In the genomic region with DNA sequence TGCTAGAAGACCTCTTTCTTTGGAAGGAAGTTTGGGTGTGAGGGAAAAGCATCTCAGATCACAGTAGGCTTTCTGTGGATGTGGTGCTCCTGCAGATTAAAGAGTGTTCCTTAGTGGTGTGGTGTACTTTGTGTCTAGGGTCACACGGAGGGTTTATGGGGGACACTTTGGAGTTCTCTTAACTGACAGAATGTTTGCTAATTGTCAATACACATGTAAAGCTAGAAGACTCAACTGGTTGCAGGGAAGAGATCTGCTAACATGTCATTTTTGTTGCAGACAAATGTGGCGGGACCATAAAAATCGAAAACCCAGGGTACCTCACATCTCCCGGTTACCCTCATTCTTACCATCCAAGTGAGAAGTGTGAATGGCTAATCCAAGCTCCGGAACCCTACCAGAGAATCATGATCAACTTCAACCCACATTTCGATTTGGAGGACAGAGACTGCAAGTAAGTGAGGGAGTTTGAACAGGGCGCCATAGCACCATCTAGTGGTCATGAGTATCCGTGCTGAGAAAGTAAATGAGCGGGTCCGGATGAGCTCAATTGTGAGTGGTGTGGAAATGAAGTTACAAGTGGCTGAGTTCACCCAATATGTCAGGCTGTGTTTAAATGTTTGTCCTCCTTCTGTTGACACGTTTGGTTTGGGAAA, we compare ENCODE assay signal across 8 mouse cellular contexts. TPM values are rescaled to one million over a fixed set of nuclear protein-coding genes. Genes with fewer than 3 reads are reported as not detected.
DNase-seq lines count a peak whose midpoint lies in the region; ATAC-seq lines count a peak whose summit lies in the region.

No protein-coding gene starts in this region.

- peak overlapping the region; percentile 79 for H3K4me3 ChIP-seq in intestine, embryonic 14.5 days (ENCODE audit: low read depth, low read length)
- H3K4me3 ChIP-seq in midbrain, embryonic 10.5 days: no peak overlapping the region

- no peak overlapping the region for H3K27ac ChIP-seq in intestine, embryonic 14.5 days (ENCODE audit: low read depth)
- no peak overlapping the region for H3K27ac ChIP-seq in midbrain, embryonic 10.5 days (replicated peaks)

- peak overlapping the region; percentile 92 for H3K4me2 ChIP-seq in intestine, embryonic 14.5 days (ENCODE audit: low read length)

- H3K27me3 ChIP-seq in intestine, embryonic 14.5 days (replicated peaks; ENCODE audit: control insufficient read depth, insufficient read depth, low read length): no peaks in the 10 kb centered on the region
- H3K27me3 ChIP-seq in midbrain, embryonic 10.5 days (ENCODE audit: low read depth, poor library complexity, severe bottlenecking): peaks cover 54% of the 10 kb centered on the region

- H3K36me3 ChIP-seq in intestine, embryonic 14.5 days (ENCODE audit: control insufficient read depth, insufficient read depth, low read length): 0 out of 2 replicates have a peak, but pooled peaks cover 3% of the 10 kb centered on the region
- no peaks in the 10 kb centered on the region for H3K36me3 ChIP-seq in midbrain, embryonic 10.5 days

- WGBS in intestine, embryonic 14.5 days: 9% methylated on average over 11 of the region's 11 CpGs
- WGBS in midbrain, embryonic 10.5 days: 11% methylated on average over 11 of the region's 11 CpGs

- peak; percentile 86 for DNase-seq in adipocyte (ENCODE audit: low spot score)
- DNase-seq in embryo, embryonic 10 days (ENCODE audit: low spot score): peak; percentile 95
- DNase-seq in gastrocnemius, postnatal 25 days: peak; percentile 64
- peak; percentile 83 for DNase-seq in intestine, embryonic 14.5 days (ENCODE audit: low spot score)
- peak; percentile 90 to 91 for DNase-seq in left cerebral cortex, postnatal 14 days (ENCODE audit: low spot score in 2 of 2)
- DNase-seq in midbrain, embryonic 10.5 days (ENCODE audit: low spot score): peak; percentile 79
- peak; percentile 77 for DNase-seq in right cerebral cortex, postnatal 4 days
- peak; percentile 69 for DNase-seq in yolk sac, embryonic 10.5 days (ENCODE audit: low spot score)

- H3K4me1 ChIP-seq in intestine, embryonic 14.5 days (replicated peaks; ENCODE audit: control insufficient read depth, insufficient read depth, low read length): peaks cover 8% of the 10 kb centered on the region
- peaks cover 65% of the 10 kb centered on the region for H3K4me1 ChIP-seq in midbrain, embryonic 10.5 days

- ATAC-seq in intestine, embryonic 14.5 days (replicated peaks; ENCODE audit: low FRiP score, low TSS enrichment, low read depth): no peak

- H3K9me3 ChIP-seq in intestine, embryonic 14.5 days (ENCODE audit: control insufficient read depth, low read length): no peaks in the 10 kb centered on the region
- H3K9me3 ChIP-seq in midbrain, embryonic 10.5 days (replicated peaks): no peaks in the 10 kb centered on the region

- intact Hi-C loops in left cerebral cortex, postnatal 14 days (cut with DNase I): loop anchor here (2.0 to 5.0 kb wide), 2 partner anchors 129 to 1172 kb away; no protein-coding TSS in a partner anchor

- no peak overlapping the region for H3K9ac ChIP-seq in intestine, embryonic 14.5 days (ENCODE audit: low read length)

RNA-seq across cellular contexts. Expression of a gene that starts 4.7 kb away (rescaled TPM):
- total RNA-seq in gastrocnemius, postnatal 25 days (2021): 10 to 100 TPM; 29.7 to 37.5 TPM
- polyA plus RNA-seq in intestine, embryonic 14.5 days (2014; fragmentation: Nextera tagmentation; extraction: Ambion mirVana): 65.5 and 66.0 TPM in 2 replicates
- total RNA-seq in left cerebral cortex, postnatal 14 days (2021): 10 to 100 TPM; 28.1 to 39.9 TPM
- 19.6 and 20.9 TPM in 2 replicates for polyA plus RNA-seq in midbrain, embryonic 10.5 days (2016; fragmentation: Nextera tagmentation; extraction: Ambion mirVana)
